Mouse (Mus musculus): ENCODE data around the gene Syna.

DNA sequence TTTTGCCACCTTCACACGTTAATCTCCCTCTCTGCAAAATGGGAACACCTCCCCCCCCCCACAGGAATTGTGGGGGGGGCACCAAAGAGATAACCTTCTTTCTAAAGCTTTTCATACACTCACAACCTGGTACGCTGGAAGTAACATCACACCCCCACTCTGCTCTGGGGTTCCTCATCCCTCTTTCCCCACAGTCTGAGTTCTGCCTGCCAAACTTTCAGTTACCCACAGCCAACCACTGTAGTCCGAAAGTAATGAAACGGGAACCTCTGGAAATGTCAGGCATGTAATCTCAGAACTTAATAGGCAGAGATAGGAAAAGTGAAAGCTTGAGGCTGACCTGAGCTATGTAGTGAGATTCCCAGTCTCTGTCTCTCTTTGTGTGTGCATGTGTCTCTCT lies 7.5 kb upstream of the Syna start:
- TF ChIP-seq CTCF (conservative IDR thresholded peaks at IDR 0.05; ENCODE audit: low read length) (no peak), NANOG (IDR thresholded peaks at IDR 0.05; ENCODE audit: borderline replicate concordance, low read length) (no peak)

All from E14TG2a.4 (cell line).